Mouse (Mus musculus): ENCODE results near the gene Herc4. TPM values are rescaled to one million over a fixed set of nuclear protein-coding genes. Genes with fewer than 3 reads are reported as not detected.

Herc4 gene
- polyA plus RNA-seq, 1 experiment from 2014 or later: 23.8 TPM

GRCm38 (mm10) chr10:63235889-63236288 lies 7.7 kb upstream of the Herc4 start:
- Histone ChIP-seq H3K4me3 (ENCODE audit: low read depth, low read length) (no peak overlapping the region), H3K9ac (replicated peaks; ENCODE audit: low read depth) (no peak overlapping the region), H3K9me3 (ENCODE audit: low read length) (no peaks in the 10 kb centered on the region), H3K36me3 (ENCODE audit: insufficient read depth, low read length) (no peaks in the 10 kb centered on the region), H3K27ac (ENCODE audit: low read length) (no peak overlapping the region), H3K27me3 (replicated peaks; ENCODE audit: insufficient read depth, low read length) (no peaks in the 10 kb centered on the region), H3K4me2 (replicated peaks; ENCODE audit: low read depth, low read length) (no peak overlapping the region), H3K4me1 (ENCODE audit: insufficient read depth, low read depth, low read length) (no peaks in the 10 kb centered on the region)
- TF ChIP-seq EP300 (IDR thresholded peaks at IDR 0.05) (no peak), CTCF (IDR thresholded peaks at IDR 0.05) (no peak)
- ATAC-seq: no peak
- DNase-seq (ENCODE audit: low spot score): no peak
- 77% methylated on average over 8 of the region's 8 CpGs for WGBS

- H3K27me3 ChIP-seq (replicated peaks; ENCODE audit: insufficient read depth, low read length): no peaks in the 10 kb centered on the region
- no peak for ATAC-seq
- TF ChIP-seq EP300 (IDR thresholded peaks at IDR 0.05) (no peak), CTCF (IDR thresholded peaks at IDR 0.05) (no peak)
- H3K4me1 ChIP-seq (ENCODE audit: insufficient read depth, low read depth, low read length): no peaks in the 10 kb centered on the region
- no peak overlapping the region for H3K4me3 ChIP-seq (ENCODE audit: low read depth, low read length)
- no peak overlapping the region for H3K27ac ChIP-seq (ENCODE audit: low read length)
- DNase-seq (ENCODE audit: low spot score): no peak
- no peak overlapping the region for H3K4me2 ChIP-seq (replicated peaks; ENCODE audit: low read depth, low read length)
- no peak overlapping the region for H3K9ac ChIP-seq (replicated peaks; ENCODE audit: low read depth)
- H3K36me3 ChIP-seq (ENCODE audit: insufficient read depth, low read length): no peaks in the 10 kb centered on the region
- whole genome bisulfite sequencing: 90% methylated on average over 6 of the region's 6 CpGs
- H3K9me3 ChIP-seq (ENCODE audit: low read length): no peaks in the 10 kb centered on the region
Observed at GRCm38 (mm10) chr10:63236663-63237062, 6.9 kb upstream of the Herc4 start.

DNA sequence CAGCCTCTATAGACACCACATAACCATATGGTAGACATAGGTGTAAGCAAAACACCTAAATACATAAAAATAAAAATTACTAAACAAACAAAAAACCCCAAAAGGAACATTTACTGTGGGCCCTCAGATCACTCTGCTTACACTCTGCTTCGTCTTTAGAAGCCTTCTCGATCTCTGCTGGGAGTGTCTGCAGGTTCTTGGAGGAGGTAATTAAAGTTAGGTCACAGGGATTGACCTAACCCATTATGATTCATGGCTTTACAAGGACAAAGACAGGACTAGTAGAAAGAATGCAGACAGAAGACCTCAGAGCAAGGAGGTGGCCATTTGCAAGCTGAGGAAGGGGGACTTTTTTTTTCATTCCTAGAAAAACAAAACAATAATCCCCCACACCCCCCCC lies 6.4 kb upstream of the Herc4 start:
- Histone ChIP-seq H3K4me3 (ENCODE audit: low read depth, low read length) (no peak overlapping the region), H3K27ac (ENCODE audit: low read length) (no peak overlapping the region), H3K4me1 (ENCODE audit: insufficient read depth, low read depth, low read length) (no peaks in the 10 kb centered on the region), H3K9ac (replicated peaks; ENCODE audit: low read depth) (no peak overlapping the region), H3K9me3 (ENCODE audit: low read length) (no peaks in the 10 kb centered on the region), H3K27me3 (replicated peaks; ENCODE audit: insufficient read depth, low read length) (no peaks in the 10 kb centered on the region), H3K36me3 (ENCODE audit: insufficient read depth, low read length) (no peaks in the 10 kb centered on the region), H3K4me2 (replicated peaks; ENCODE audit: low read depth, low read length) (no peak overlapping the region)
- no peak for ATAC-seq
- no peak for DNase-seq (ENCODE audit: low spot score)
- TF ChIP-seq EP300 (IDR thresholded peaks at IDR 0.05) (no peak), CTCF (IDR thresholded peaks at IDR 0.05) (no peak)
- WGBS: 81% methylated on average over 2 of the region's 2 CpGs

- Histone ChIP-seq H3K4me2 (replicated peaks; ENCODE audit: low read depth, low read length) (no peak overlapping the region), H3K27me3 (replicated peaks; ENCODE audit: insufficient read depth, low read length) (no peaks in the 10 kb centered on the region), H3K4me3 (ENCODE audit: low read depth, low read length) (no peak overlapping the region), H3K9me3 (ENCODE audit: low read length) (no peaks in the 10 kb centered on the region), H3K36me3 (ENCODE audit: insufficient read depth, low read length) (no peaks in the 10 kb centered on the region), H3K27ac (ENCODE audit: low read length) (no peak overlapping the region), H3K4me1 (ENCODE audit: insufficient read depth, low read depth, low read length) (peaks cover 4% of the 10 kb centered on the region; the same call in 1 of the 2 replicates), H3K9ac (replicated peaks; ENCODE audit: low read depth) (no peak overlapping the region)
- DNase-seq (ENCODE audit: low spot score) (no peak), ATAC-seq (no peak)
- TF ChIP-seq CTCF (IDR thresholded peaks at IDR 0.05): no peak
- no peak for TF ChIP-seq EP300 (IDR thresholded peaks at IDR 0.05)
- 71% methylated on average over 4 of the region's 4 CpGs for WGBS
Observed at GRCm38 (mm10) chr10:63238090-63238489, 5.5 kb upstream of the Herc4 start.

DNA sequence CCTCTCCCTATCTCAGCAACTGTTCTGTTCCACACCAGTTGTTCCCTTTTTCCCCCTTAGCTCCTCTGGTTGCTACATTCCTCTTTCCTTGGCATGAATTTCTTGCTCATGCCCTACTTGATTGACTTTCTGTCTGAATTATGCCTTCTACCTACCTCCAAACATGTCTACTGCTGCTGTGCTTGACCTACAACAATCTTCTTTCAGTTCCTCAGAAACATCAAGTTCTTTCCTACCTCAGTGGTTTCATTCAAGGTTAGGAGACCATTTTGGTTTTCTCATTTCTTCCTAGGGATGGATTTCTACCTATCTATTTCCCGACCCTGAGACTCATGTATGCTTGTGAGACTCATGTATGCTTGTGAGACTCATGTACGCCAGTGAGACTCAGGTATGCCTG lies 3.8 kb upstream of the Herc4 start:
- Histone ChIP-seq H3K4me1 (ENCODE audit: insufficient read depth, low read depth, low read length) (peaks cover 4% of the 10 kb centered on the region; the same call in 1 of the 2 replicates), H3K9ac (replicated peaks; ENCODE audit: low read depth) (no peak overlapping the region), H3K9me3 (ENCODE audit: low read length) (no peaks in the 10 kb centered on the region), H3K27me3 (replicated peaks; ENCODE audit: insufficient read depth, low read length) (no peaks in the 10 kb centered on the region), H3K27ac (ENCODE audit: low read length) (no peak overlapping the region), H3K4me3 (ENCODE audit: low read depth, low read length) (no peak overlapping the region), H3K36me3 (ENCODE audit: insufficient read depth, low read length) (no peaks in the 10 kb centered on the region), H3K4me2 (replicated peaks; ENCODE audit: low read depth, low read length) (no peak overlapping the region)
- 70% methylated on average over 2 of the region's 2 CpGs for WGBS
- ATAC-seq (no peak), DNase-seq (ENCODE audit: low spot score) (no peak)
- TF ChIP-seq EP300 (IDR thresholded peaks at IDR 0.05) (no peak), CTCF (IDR thresholded peaks at IDR 0.05) (no peak)

GRCm38 (mm10) chr10:63240868-63241271 lies 2.7 kb upstream of the Herc4 start:
- Histone ChIP-seq H3K9me3 (ENCODE audit: low read length) (no peaks in the 10 kb centered on the region), H3K27ac (ENCODE audit: low read length) (no peak overlapping the region), H3K27me3 (replicated peaks; ENCODE audit: insufficient read depth, low read length) (no peaks in the 10 kb centered on the region), H3K4me3 (ENCODE audit: low read depth, low read length) (no peak overlapping the region), H3K4me1 (ENCODE audit: insufficient read depth, low read depth, low read length) (peaks cover 4% of the 10 kb centered on the region; the same call in 1 of the 2 replicates), H3K4me2 (replicated peaks; ENCODE audit: low read depth, low read length) (no peak overlapping the region), H3K36me3 (ENCODE audit: insufficient read depth, low read length) (no peaks in the 10 kb centered on the region), H3K9ac (replicated peaks; ENCODE audit: low read depth) (no peak overlapping the region)
- 81% methylated on average over 2 of the region's 2 CpGs for WGBS
- no peak for ATAC-seq
- DNase-seq (ENCODE audit: low spot score): no peak
- TF ChIP-seq EP300 (IDR thresholded peaks at IDR 0.05) (no peak), CTCF (IDR thresholded peaks at IDR 0.05) (no peak)
